Mouse (Mus musculus) hindbrain, embryonic 14.5 days (tissue): ENCODE results near the gene Myo16. TPM values are rescaled to one million over a fixed set of nuclear protein-coding genes. Genes with fewer than 3 reads are reported as not detected.
A peak's percentile ranks its signal among the peaks of the same experiment; 100 is the strongest.

Source experiments
- ATAC-seq: fragments of 200-750 bp; cut with Nextera tagmentation; 2 replicates; pipeline ENCODE4 v1.8.0; 2017; ENCODE audit warnings: moderate number of reproducible peaks, mild to moderate bottlenecking, moderate TSS enrichment, moderate library complexity; ENCODE audit not compliant: low FRiP score
- DNase-seq: peaks from one replicate; pipeline ENCODE4 v3.0.0-alpha.2; 2015; ENCODE audit warnings: low spot score
- H3K27ac ChIP-seq: fragments of 300-500 bp; sonication (generic); 2 replicates; pipeline ENCODE4 v1.5.1; 2014; ENCODE audit warnings: mild to moderate bottlenecking, moderate library complexity
- H3K27me3 ChIP-seq: fragments of 300-500 bp; sonication (generic); 2 replicates; pipeline ENCODE4 v1.6.1; 2014; ENCODE audit warnings: mild to moderate bottlenecking, low read length, mixed read lengths; ENCODE audit not compliant: control insufficient read depth, insufficient read depth
- H3K36me3 ChIP-seq: fragments of 300-500 bp; sonication (generic); replicated peaks from 2 replicates; pipeline ENCODE4 v1.6.1; 2014; ENCODE audit not compliant: control insufficient read depth, insufficient read depth
- H3K4me1 ChIP-seq: fragments of 300-500 bp; sonication (generic); replicated peaks from 2 replicates; pipeline ENCODE4 v1.6.1; 2014; ENCODE audit warnings: antibody characterized with exemption, low read length, mixed read lengths; ENCODE audit not compliant: control insufficient read depth, insufficient read depth
- H3K4me2 ChIP-seq: fragments of 300-500 bp; sonication (generic); replicated peaks from 2 replicates; pipeline ENCODE4 v1.6.1; 2014; ENCODE audit warnings: mild to moderate bottlenecking, moderate library complexity
- H3K4me3 ChIP-seq: fragments of 300-500 bp; sonication (generic); replicated peaks from 2 replicates; pipeline ENCODE4 v1.5.1; 2014; ENCODE audit warnings: mild to moderate bottlenecking, low read length
- H3K9ac ChIP-seq: fragments of 300-500 bp; sonication (generic); 2 replicates; pipeline ENCODE4 v1.6.1; 2014
- H3K9me3 ChIP-seq: fragments of 300-500 bp; sonication (generic); 2 replicates; pipeline ENCODE4 v1.6.1; 2016; ENCODE audit warnings: low read length; ENCODE audit not compliant: control insufficient read depth
- WGBS: fragments of 180-500 bp; shearing (Covaris S2); extraction: QIAGEN DNeasy Blood & Tissue Kit; methylation state at CpG from one replicate; pipeline ENCODE4 v1.1.7; 2014; 5-methylcytosine and 5-hydroxymethylcytosine counted together
- polyA plus RNA-seq: library from polyadenylated mRNA; unstranded; fragments of >200 nt; fragmentation: Nextera tagmentation; extraction: Ambion mirVana; gene quantifications from 2 replicates; pipeline ENCODE4 v1.2.1, GENCODE M21; 2014

The Myo16 gene
- polyA plus RNA-seq, 1 experiment from 2014 or later, result 6.7 TPM

DNA sequence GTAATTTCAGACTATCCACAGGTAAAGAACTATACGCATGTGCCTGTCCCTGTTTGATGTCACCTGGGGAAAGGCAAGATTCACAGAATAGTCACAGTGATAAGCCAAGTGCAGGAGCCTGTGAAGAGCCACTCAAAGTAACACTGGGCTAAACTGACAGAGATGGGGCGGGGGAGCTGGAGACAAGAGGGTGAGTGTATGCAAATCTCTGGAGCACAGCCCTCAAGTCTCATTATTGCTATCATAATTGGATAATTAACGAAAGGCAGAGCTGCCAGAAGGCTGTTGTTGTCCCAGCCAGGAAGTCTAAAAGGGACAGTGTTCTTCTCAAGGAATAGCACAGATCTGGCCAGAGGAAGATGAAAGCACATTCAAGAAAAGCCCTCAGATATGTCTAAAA is 490.8 kb downstream of the Myo16 start:
- 48% methylated on average over 3 of the region's 3 CpGs for WGBS
- DNase-seq (no peak), ATAC-seq (no peak; the same call in 1 of the 2 replicates)
- Histone ChIP-seq H3K9ac (no peak overlapping the region), H3K9me3 (no peaks in the 10 kb centered on the region), H3K4me2 (no peak overlapping the region), H3K4me3 (no peak overlapping the region), H3K36me3 (no peaks in the 10 kb centered on the region), H3K27me3 (no peaks in the 10 kb centered on the region), H3K4me1 (peaks cover 14% of the 10 kb centered on the region), H3K27ac (no peak overlapping the region; the same call in 1 of the 2 replicates)

DNA sequence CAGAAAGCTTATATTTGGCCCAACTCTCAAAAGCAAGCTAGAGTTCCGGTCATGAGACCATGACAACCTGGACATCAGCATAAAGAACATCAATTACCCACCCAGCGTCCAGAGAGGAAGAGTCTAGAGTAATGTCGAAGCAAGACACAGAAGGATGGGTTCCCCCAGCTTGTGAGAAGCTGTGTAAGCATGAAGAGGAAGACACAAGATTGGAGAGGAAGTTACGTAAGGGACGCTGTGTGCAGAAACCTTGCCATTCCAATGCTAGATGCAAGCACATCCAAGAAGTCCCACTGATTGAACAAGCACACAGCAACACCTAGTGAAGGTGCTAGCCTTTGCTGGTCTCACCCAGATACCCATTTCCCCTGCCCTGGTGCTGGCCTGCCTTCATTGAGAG is 492.0 kb downstream of the Myo16 start:
- no peak overlapping the region for H3K4me2 ChIP-seq
- H3K27ac ChIP-seq, result no peak overlapping the region
- peaks cover 14% of the 10 kb centered on the region for H3K4me1 ChIP-seq
- H3K9ac ChIP-seq, result no peak overlapping the region
- DNase-seq (no peak), ATAC-seq (no peak)
- 90% methylated on average over 5 of the region's 5 CpGs for WGBS
- H3K27me3 ChIP-seq, result no peaks in the 10 kb centered on the region
- no peaks in the 10 kb centered on the region for H3K9me3 ChIP-seq
- no peaks in the 10 kb centered on the region for H3K36me3 ChIP-seq
- no peak overlapping the region for H3K4me3 ChIP-seq

DNA sequence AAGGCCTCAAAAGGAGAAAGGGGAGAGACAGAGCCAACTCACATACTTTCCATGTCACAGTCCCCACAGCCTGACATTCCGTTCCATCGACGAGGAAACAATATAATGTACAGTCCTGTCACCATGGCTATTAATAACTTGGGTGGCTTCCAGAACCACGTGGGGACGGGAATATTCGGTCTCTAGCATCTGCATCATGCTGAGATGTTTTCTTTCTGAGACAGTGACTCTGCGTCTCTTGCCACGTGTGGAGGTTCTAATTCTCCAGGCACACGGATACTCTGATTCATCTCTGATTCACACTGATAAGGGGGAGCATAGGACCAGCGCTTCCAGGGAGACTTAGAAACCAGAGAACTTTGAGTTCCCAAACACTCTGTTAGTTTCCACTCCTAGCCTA is 492.8 kb downstream of the Myo16 start:
- Histone ChIP-seq H3K4me3 (no peak overlapping the region), H3K27ac (no peak overlapping the region), H3K4me1 (peaks cover 14% of the 10 kb centered on the region), H3K4me2 (no peak overlapping the region), H3K9me3 (no peaks in the 10 kb centered on the region), H3K36me3 (no peaks in the 10 kb centered on the region), H3K27me3 (no peaks in the 10 kb centered on the region), H3K9ac (no peak overlapping the region)
- ATAC-seq, result no peak
- WGBS, result 36% methylated on average over 10 of the region's 10 CpGs
- no peak for DNase-seq

DNA sequence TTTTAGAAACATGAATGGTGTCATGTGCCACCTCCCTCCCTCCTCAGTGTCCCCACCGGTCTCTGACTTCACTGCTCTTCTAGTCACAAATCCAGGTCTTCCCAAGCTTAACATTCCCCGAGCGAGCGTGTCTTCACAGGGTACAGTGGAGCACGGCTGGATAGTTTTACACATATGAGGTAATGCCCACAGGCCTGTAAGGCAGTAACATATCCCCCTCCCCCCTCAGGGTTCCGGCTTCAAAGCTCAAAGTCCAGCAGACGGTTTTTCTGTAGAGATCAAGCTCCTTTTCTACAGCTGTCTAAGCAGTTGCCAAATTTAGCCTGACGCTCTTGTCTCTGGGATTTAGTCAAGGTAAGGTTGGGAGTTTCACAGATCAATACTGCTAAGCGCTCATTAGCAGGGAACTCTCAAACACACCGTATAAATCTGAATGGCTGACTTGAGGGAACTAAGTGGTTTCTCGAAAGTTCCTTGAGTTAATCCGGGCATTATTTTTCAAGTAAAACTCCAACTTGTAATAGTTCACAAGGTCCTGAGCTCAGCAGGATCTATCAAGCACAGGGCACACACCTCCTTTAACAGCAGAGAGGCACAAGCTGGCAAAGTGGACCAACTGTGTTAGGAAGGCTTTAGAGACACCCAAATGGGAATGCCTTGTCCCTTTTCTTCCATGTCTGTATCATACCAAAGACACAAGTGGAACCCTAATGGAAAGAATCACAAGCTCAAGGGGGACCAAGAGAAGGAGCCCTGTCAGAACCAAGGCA is 498.0 kb downstream of the Myo16 start:
- Histone ChIP-seq H3K4me2 (no peak overlapping the region), H3K9me3 (no peaks in the 10 kb centered on the region), H3K27me3 (no peaks in the 10 kb centered on the region), H3K4me1 (0 out of 2 replicates have a peak, but pooled peaks cover 1% of the 10 kb centered on the region), H3K27ac (no peak overlapping the region), H3K9ac (no peak overlapping the region), H3K4me3 (no peak overlapping the region), H3K36me3 (no peaks in the 10 kb centered on the region)
- ATAC-seq, result no peak
- no peak for DNase-seq
- WGBS, result 86% methylated on average over 12 of the region's 12 CpGs

DNA sequence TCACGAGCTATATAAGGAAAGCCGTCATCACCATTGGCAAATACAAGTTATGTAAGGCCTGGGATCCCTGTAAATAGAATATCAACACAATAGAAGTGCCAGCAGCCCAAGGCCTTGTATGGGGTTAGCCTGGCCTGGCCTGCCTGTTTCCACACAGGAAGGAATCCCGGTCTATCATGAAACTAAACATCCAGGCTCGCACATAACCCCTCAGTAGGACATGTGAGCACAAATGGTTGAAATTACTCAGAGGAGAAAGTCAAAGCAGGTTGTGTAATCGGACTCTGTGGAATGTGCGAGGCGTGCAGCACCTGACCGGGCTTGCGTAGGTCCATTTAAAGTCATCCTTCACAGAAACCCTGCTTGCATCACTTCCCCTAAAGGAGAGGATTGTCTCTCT is 499.6 kb downstream of the Myo16 start:
- Histone ChIP-seq H3K4me2 (no peak overlapping the region), H3K9ac (no peak overlapping the region), H3K36me3 (no peaks in the 10 kb centered on the region), H3K27me3 (no peaks in the 10 kb centered on the region), H3K4me3 (no peak overlapping the region), H3K9me3 (no peaks in the 10 kb centered on the region), H3K4me1 (no peaks in the 10 kb centered on the region), H3K27ac (no peak overlapping the region)
- DNase-seq, result no peak
- 89% methylated on average over 9 of the region's 9 CpGs for whole genome bisulfite sequencing
- no peak for ATAC-seq

DNA sequence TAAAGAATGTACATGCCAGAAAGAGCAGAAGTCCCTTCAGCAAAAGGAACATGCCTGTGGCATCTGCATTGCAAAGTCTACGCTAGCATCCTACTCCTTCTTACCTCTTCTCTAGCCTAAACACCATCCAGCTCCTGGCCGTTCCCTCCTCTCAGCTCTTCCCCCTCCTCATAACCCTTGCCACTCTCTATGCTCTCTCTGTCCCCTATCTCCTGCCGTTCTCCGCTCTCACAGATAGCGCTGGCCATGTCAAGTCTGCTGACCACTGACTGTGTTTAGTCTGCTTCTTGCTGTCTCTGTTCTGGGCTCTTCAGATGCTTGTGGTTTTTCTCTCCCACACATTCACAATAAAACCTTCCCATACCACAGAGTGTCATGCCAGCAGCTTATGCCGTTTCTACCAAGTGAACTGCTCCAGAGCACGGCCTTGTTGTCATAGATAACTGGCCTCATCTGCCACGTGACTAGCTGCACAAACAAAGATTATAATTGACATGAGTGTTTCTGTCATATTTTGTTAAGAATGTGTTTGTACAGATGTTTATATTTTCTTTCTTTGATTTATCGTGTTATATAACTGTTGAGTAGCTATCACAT is 501.3 kb downstream of the Myo16 start:
- H3K4me2 ChIP-seq, result no peak overlapping the region
- H3K27ac ChIP-seq, result no peak overlapping the region
- DNase-seq (no peak), ATAC-seq (no peak)
- WGBS, result 85% methylated on average over 9 of the region's 9 CpGs
- H3K4me1 ChIP-seq, result no peaks in the 10 kb centered on the region
- H3K4me3 ChIP-seq, result no peak overlapping the region
- no peaks in the 10 kb centered on the region for H3K27me3 ChIP-seq
- H3K9ac ChIP-seq, result no peak overlapping the region
- H3K9me3 ChIP-seq, result no peaks in the 10 kb centered on the region
- H3K36me3 ChIP-seq, result no peaks in the 10 kb centered on the region

DNA sequence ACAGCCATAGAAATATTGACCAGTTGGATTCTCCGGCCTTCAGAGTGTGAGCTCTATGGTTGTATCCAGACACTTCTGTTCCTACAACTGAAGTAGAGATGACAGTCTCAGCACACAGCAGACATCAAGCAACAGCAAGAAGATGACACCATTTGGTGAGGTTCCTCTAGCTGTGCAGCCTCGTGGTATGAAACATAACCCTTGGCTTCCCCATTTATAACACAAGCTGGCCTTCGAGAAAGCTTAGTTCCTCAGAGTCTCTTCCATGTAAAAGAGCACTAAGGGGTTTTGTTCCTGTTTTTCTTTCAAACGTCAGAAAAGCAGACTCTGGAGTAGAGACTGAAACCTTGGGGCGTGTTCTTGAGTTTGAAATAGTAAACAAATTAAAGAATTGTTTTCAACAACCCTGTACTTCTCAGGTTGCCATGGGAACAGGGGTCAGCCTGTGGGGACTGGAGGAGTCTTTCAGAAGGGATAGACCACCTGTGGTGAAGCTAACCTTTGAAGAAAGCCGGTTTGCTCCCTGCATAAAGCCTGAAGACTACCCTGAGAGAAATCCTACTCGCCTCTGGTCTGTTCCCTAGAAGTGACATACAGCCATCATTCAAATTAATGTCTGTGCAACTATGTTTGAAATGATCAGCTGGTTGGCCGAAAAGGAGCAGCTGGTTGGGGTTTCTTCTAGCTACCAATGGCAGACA is 510.2 kb downstream of the Myo16 start:
- ATAC-seq, result no peak
- DNase-seq, result no peak
- 14% methylated on average over 8 of the region's 8 CpGs for WGBS
- no peak overlapping the region for H3K27ac ChIP-seq
- no peak overlapping the region for H3K9ac ChIP-seq
- H3K27me3 ChIP-seq, result no peaks in the 10 kb centered on the region
- H3K36me3 ChIP-seq, result no peaks in the 10 kb centered on the region
- no peak overlapping the region for H3K4me2 ChIP-seq
- no peaks in the 10 kb centered on the region for H3K9me3 ChIP-seq
- peaks cover 23% of the 10 kb centered on the region for H3K4me1 ChIP-seq
- no peak overlapping the region for H3K4me3 ChIP-seq

DNA sequence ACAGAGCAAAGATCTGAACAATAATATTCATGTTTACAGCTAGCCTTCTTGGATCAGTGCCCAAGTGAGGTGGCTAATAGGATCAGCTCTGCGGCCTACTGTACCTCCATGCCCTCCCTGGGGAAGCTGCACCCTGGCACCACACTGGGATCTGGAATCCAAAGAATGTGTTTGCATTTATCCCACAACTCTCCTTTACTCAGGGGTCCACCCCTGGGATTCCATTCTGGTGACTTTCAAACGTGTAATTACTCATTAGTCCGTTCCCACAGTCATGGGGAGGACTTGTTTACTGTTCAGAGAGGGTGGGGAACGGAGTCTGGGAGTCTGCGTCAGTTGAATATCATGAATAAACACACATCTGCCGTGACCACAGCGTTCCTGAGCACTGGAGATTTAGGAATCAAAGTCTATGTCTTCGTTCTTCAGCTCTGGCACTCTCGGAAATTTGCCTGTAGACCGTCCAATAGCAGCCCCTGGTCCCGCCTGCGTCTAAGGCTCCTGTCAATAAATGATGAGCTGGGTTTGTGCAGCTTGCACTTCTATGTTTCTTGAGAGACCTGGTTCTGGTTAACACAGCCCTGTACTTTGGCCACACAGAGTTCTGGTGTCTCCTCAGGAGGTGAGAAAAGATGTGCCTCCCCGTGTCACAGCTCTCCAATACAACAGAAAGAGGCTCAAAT is 511.3 kb downstream of the Myo16 start:
- ATAC-seq (no peak), DNase-seq (no peak)
- Histone ChIP-seq H3K9ac (no peak overlapping the region), H3K4me2 (no peak overlapping the region), H3K36me3 (no peaks in the 10 kb centered on the region), H3K27me3 (no peaks in the 10 kb centered on the region), H3K4me1 (peaks cover 23% of the 10 kb centered on the region), H3K9me3 (no peaks in the 10 kb centered on the region), H3K4me3 (no peak overlapping the region), H3K27ac (no peak overlapping the region)
- 16% methylated on average over 13 of the region's 13 CpGs for WGBS

DNA sequence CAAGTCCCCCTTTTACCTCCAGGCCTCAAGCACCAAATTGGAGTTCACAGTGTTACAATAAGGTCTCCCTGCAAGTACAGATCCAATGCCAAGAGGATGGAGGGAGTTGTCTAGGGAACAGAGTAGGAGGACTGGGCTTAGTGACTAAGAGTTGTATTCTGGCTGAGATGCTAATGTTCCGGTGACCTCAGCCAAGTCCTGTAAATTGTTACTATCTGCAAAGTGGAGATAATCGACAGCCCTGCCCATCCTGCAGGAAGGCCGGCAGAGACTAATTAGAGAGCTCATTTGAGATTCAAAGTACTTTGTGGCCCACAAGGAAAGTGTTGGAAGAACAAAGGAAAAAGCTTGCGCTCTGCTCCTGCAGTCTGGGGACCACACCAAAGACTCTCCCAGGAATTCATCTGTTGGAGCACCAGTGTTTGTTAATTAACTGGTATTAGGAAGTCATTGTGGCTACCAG is 512.1 kb downstream of the Myo16 start:
- H3K4me2 ChIP-seq, result no peak overlapping the region
- no peaks in the 10 kb centered on the region for H3K36me3 ChIP-seq
- H3K9me3 ChIP-seq, result no peaks in the 10 kb centered on the region
- H3K9ac ChIP-seq, result no peak overlapping the region
- H3K27ac ChIP-seq, result no peak overlapping the region
- H3K4me1 ChIP-seq, result peaks cover 23% of the 10 kb centered on the region
- no peaks in the 10 kb centered on the region for H3K27me3 ChIP-seq
- DNase-seq, result peak; percentile 39
- peak; percentile 65; the same call in 1 of the 2 replicates for ATAC-seq
- WGBS, result 6% methylated on average over 4 of the region's 4 CpGs
- no peak overlapping the region for H3K4me3 ChIP-seq
